ENCODE assay signal across 8 mouse cellular contexts in genomic region chr2:34771368-34772226, GRCm38 (mm10). TPM values are rescaled to one million over a fixed set of nuclear protein-coding genes. Genes with fewer than 3 reads are reported as not detected.
DNase-seq lines count a peak whose midpoint lies in the region; ATAC-seq lines count a peak whose summit lies in the region.

Gene Hspa5, plus strand, starts transcription at chr2:34771970.

- H3K9me3 ChIP-seq in hindbrain, embryonic 14.5 days (ENCODE audit: control insufficient read depth, low read length) = no peaks in the 10 kb centered on the region

- H3K9ac ChIP-seq in hindbrain, embryonic 14.5 days = peak within 1 kb of the TSS; percentile 95

- under 1% methylated on average over 60 of the region's 60 CpGs for WGBS in hindbrain, embryonic 14.5 days

- H3K4me2 ChIP-seq in hindbrain, embryonic 14.5 days (replicated peaks) = peak within 1 kb of the TSS; percentile 79

- peak; percentile 100 for DNase-seq in R1 (ENCODE audit: low read depth, low spot score)
- peak; percentile 98 for DNase-seq in cerebellum, postnatal 25 days
- peak; percentile 97 to 99 for DNase-seq in frontal cortex, postnatal 25 days (ENCODE audit: low spot score in 2 of 2)
- peak; percentile 97 for DNase-seq in hindbrain, embryonic 14.5 days (ENCODE audit: low spot score)
- peak; percentile 100 for DNase-seq in layer of hippocampus, postnatal 36 days
- peak; percentile 100 for DNase-seq in lung, postnatal 36 days
- DNase-seq in retina, postnatal 1 day = peak; percentile 100
- DNase-seq in urinary bladder, adult 18-20 months (ENCODE audit: low spot score in 2 of 2) = peak; percentile 97 to 100

- peak; percentile 99 for ATAC-seq in hindbrain, embryonic 14.5 days (ENCODE audit: low FRiP score)

- H3K27ac ChIP-seq in hindbrain, embryonic 14.5 days = peak within 1 kb of the TSS; percentile 95

- H3K4me3 ChIP-seq in hindbrain, embryonic 14.5 days (replicated peaks; ENCODE audit: low read length) = peak within 1 kb of the TSS; percentile 91

- peaks cover 45% of the 10 kb centered on the region for H3K4me1 ChIP-seq in hindbrain, embryonic 14.5 days (replicated peaks; ENCODE audit: control insufficient read depth, insufficient read depth, low read length)

- peaks cover 38% of the 10 kb centered on the region for H3K36me3 ChIP-seq in hindbrain, embryonic 14.5 days (replicated peaks; ENCODE audit: control insufficient read depth, insufficient read depth)

- no peaks in the 10 kb centered on the region for H3K27me3 ChIP-seq in hindbrain, embryonic 14.5 days (ENCODE audit: control insufficient read depth, insufficient read depth, low read length)

RNA-seq across cellular contexts. Expression of gene Hspa5, which starts in this region (rescaled TPM):
- 423 and 537 TPM in 2 replicates for polyA plus RNA-seq in hindbrain, embryonic 14.5 days (2014; fragmentation: Nextera tagmentation; extraction: Ambion mirVana)
- total RNA-seq in layer of hippocampus, postnatal 36 days (2021) = 100 to 1,000 TPM; 389 to 507 TPM

Comparison
In these comparisons a context has a peak if more than half of its experiments do, and no peak if none do; other contexts are left out.
1. Peak in every context shown above with its lines: DNase-seq, ATAC-seq, H3K4me3 ChIP-seq and H3K27ac ChIP-seq.